9 mouse cellular contexts compared by ENCODE assay signal in genomic region chr15:103513621-103514031, GRCm38 (mm10). TPM values are rescaled to one million over a fixed set of nuclear protein-coding genes. Genes with fewer than 3 reads are reported as not detected.
A peak's percentile ranks its signal among the peaks of the same experiment; 100 is the strongest.
DNase-seq lines count a peak whose midpoint lies in the region; ATAC-seq and TF ChIP-seq lines count a peak whose summit lies in the region.
"Had no signal": no experiment of that assay in that cellular context is flagged by ENCODE, and none has a peak within 500 bp of the region (broad histone marks: within the 10 kb centered on the region; RNA-seq: fewer than 3 reads in every experiment).

No protein-coding gene starts in this region.

- no peak for TF ChIP-seq CTCF in thymus, adult 2 months (IDR thresholded peaks at IDR 0.05; ENCODE audit: borderline replicate concordance, control insufficient read depth, extremely low read depth, insufficient read depth, low read length, poor library complexity)

- H3K9me3 ChIP-seq in heart, embryonic 14.5 days (ENCODE audit: control insufficient read depth, low read length), result no peaks in the 10 kb centered on the region
- H3K9me3 ChIP-seq in hindbrain, embryonic 12.5 days (replicated peaks), result no peaks in the 10 kb centered on the region
- no peaks in the 10 kb centered on the region for H3K9me3 ChIP-seq in midbrain, embryonic 12.5 days

- H3K4me3 ChIP-seq in heart, embryonic 14.5 days (ENCODE audit: control insufficient read depth in 1 of 2, insufficient read depth in 1 of 2, low read depth in 1 of 2, low read length in 2 of 2), result peak overlapping the region in 1 of 2 experiments; percentile 40; a peak in 2 of 4 replicates
- no peak overlapping the region for H3K4me3 ChIP-seq in hindbrain, embryonic 12.5 days
- 0 out of 2 replicates have a peak overlapping the region, but pooled peaks have one; percentile 33 for H3K4me3 ChIP-seq in midbrain, embryonic 12.5 days
- no peak overlapping the region for H3K4me3 ChIP-seq in thymus, adult 2 months (ENCODE audit: control insufficient read depth, insufficient read depth, low read length)

- no peak for ATAC-seq in heart, embryonic 14.5 days (ENCODE audit: insufficient number of reproducible peaks, insufficient read depth, low FRiP score, low read depth)
- peak; percentile 60 for ATAC-seq in hindbrain, embryonic 12.5 days (ENCODE audit: low FRiP score)
- peak; percentile 50 for ATAC-seq in midbrain, embryonic 12.5 days (ENCODE audit: low FRiP score, low read depth)

- H3K36me3 ChIP-seq in heart, embryonic 14.5 days (ENCODE audit: control insufficient read depth, insufficient read depth, low read length), result no peaks in the 10 kb centered on the region
- peaks cover 2% of the 10 kb centered on the region; the same call in 1 of the 2 replicates for H3K36me3 ChIP-seq in hindbrain, embryonic 12.5 days
- no peaks in the 10 kb centered on the region for H3K36me3 ChIP-seq in midbrain, embryonic 12.5 days
- no peaks in the 10 kb centered on the region for H3K36me3 ChIP-seq in thymus, adult 2 months (ENCODE audit: control insufficient read depth, insufficient read depth, low read length)

- no peak overlapping the region for H3K27ac ChIP-seq in heart, embryonic 14.5 days (replicated peaks in 1 of 2; ENCODE audit: control insufficient read depth in 1 of 2, insufficient read depth in 1 of 2, low read depth in 2 of 2, low read length in 2 of 2)
- peak overlapping the region; percentile 75 for H3K27ac ChIP-seq in hindbrain, embryonic 12.5 days
- peak overlapping the region; percentile 63 for H3K27ac ChIP-seq in midbrain, embryonic 12.5 days (replicated peaks)
- no peak overlapping the region for H3K27ac ChIP-seq in thymus, adult 2 months (ENCODE audit: control insufficient read depth, insufficient read depth, low read length)

- 6% methylated on average over 7 of the region's 7 CpGs for WGBS in heart, embryonic 14.5 days
- 6% methylated on average over 7 of the region's 7 CpGs for WGBS in hindbrain, embryonic 12.5 days
- WGBS in midbrain, embryonic 12.5 days, result 8% methylated on average over 7 of the region's 7 CpGs
- WGBS in thymus, adult 2 months, result 69% methylated on average over 7 of the region's 7 CpGs

- peak overlapping the region; percentile 76 for H3K4me2 ChIP-seq in heart, embryonic 14.5 days (ENCODE audit: low read length)
- peak overlapping the region; percentile 49 for H3K4me2 ChIP-seq in hindbrain, embryonic 12.5 days (replicated peaks)
- peak overlapping the region; percentile 51 for H3K4me2 ChIP-seq in midbrain, embryonic 12.5 days (replicated peaks)

- peaks cover 14 to 18% of the 10 kb centered on the region in 2 experiments for H3K4me1 ChIP-seq in heart, embryonic 14.5 days (ENCODE audit: control insufficient read depth in 2 of 2, insufficient read depth in 2 of 2, low read length in 2 of 2)
- H3K4me1 ChIP-seq in hindbrain, embryonic 12.5 days, result peaks cover 36% of the 10 kb centered on the region
- H3K4me1 ChIP-seq in midbrain, embryonic 12.5 days, result peaks cover 60% of the 10 kb centered on the region
- 0 out of 2 replicates have a peak, but pooled peaks cover 2% of the 10 kb centered on the region for H3K4me1 ChIP-seq in thymus, adult 2 months (replicated peaks; ENCODE audit: control insufficient read depth, insufficient read depth, low read length)

- H3K27me3 ChIP-seq in heart, embryonic 14.5 days (ENCODE audit: control insufficient read depth, insufficient read depth, low read length), result no peaks in the 10 kb centered on the region
- no peaks in the 10 kb centered on the region for H3K27me3 ChIP-seq in hindbrain, embryonic 12.5 days
- no peaks in the 10 kb centered on the region for H3K27me3 ChIP-seq in midbrain, embryonic 12.5 days
- H3K27me3 ChIP-seq in thymus, adult 2 months (ENCODE audit: control insufficient read depth, insufficient read depth, low read length), result no peaks in the 10 kb centered on the region
- H3K27me3 ChIP-seq: CH12.LX had no signal

- no peak for DNase-seq in heart, postnatal 14 days
- DNase-seq in cerebellum, adult 8-10 months, result peak; percentile 26
- no peak for DNase-seq in thymus, adult 2 months
- no peak for DNase-seq in adrenal gland, postnatal 25 days
- DNase-seq in layer of hippocampus, adult 9-11 months, result no peak

- no peak for TF ChIP-seq POLR2A in thymus, adult 2 months (IDR thresholded peaks at IDR 0.05; ENCODE audit: control insufficient read depth, extremely low read depth, insufficient read depth, low read length, poor library complexity)

- intact Hi-C loops in heart, postnatal 14 days (cut with DNase I), result no loop called here

- H3K9ac ChIP-seq in heart, embryonic 14.5 days (ENCODE audit: low read length), result no peak overlapping the region
- peak overlapping the region; percentile 15; the same call in 1 of the 2 replicates for H3K9ac ChIP-seq in hindbrain, embryonic 12.5 days
- H3K9ac ChIP-seq in midbrain, embryonic 12.5 days (replicated peaks), result no peak overlapping the region

RNA-seq across cellular contexts. Expression of gene Pde1b, which starts 10.8 kb away (rescaled TPM):
- polyA plus RNA-seq in heart, embryonic 14.5 days (2014; fragmentation: Nextera tagmentation; extraction: Ambion mirVana), result 3.6 and 3.7 TPM in 2 replicates
- 1 to 10 TPM; 2.0 TPM for total RNA-seq in heart, postnatal 14 days (2021)
- 51.6 and 54.2 TPM in 2 replicates for polyA plus RNA-seq in hindbrain, embryonic 12.5 days (2016; fragmentation: Nextera tagmentation; extraction: Ambion mirVana)
- polyA plus RNA-seq in midbrain, embryonic 12.5 days (2016; fragmentation: Nextera tagmentation; extraction: Ambion mirVana), result 47.8 and 48.7 TPM in 2 replicates
- polyA plus RNA-seq in thymus, adult 2 months (2012; rRNA removed), result 28.0 and 33.4 TPM in 2 replicates
- 5.2 and 8.1 TPM in 2 replicates for total RNA-seq in adrenal gland, postnatal 25 days (2021)

RNA-seq across cellular contexts. Expression of gene Ppp1r1a, which starts 24.2 kb away (rescaled TPM):
- polyA plus RNA-seq in heart, embryonic 14.5 days (2014; fragmentation: Nextera tagmentation; extraction: Ambion mirVana), result 77.9 and 87.1 TPM in 2 replicates
- total RNA-seq in heart, postnatal 14 days (2021), result 10 to 100 TPM in 1 of 2 experiments, 1 to 10 TPM in 1; 9.6 to 10.8 TPM
- 55.2 and 56.1 TPM in 2 replicates for polyA plus RNA-seq in hindbrain, embryonic 12.5 days (2016; fragmentation: Nextera tagmentation; extraction: Ambion mirVana)
- 66.3 and 66.7 TPM in 2 replicates for polyA plus RNA-seq in midbrain, embryonic 12.5 days (2016; fragmentation: Nextera tagmentation; extraction: Ambion mirVana)
- 4.4 and 6.6 TPM in 2 replicates for polyA plus RNA-seq in thymus, adult 2 months (2012; rRNA removed)
- total RNA-seq in adrenal gland, postnatal 25 days (2021), result 9.2 and 10.1 TPM in 2 replicates
- total RNA-seq: CH12.LX had no signal

RNA-seq across cellular contexts. Expression of gene Glycam1, which starts 51.3 kb away (rescaled TPM):
- polyA plus RNA-seq in heart, embryonic 14.5 days (2014; fragmentation: Nextera tagmentation; extraction: Ambion mirVana), result not detected in 2 replicates
- not detected for total RNA-seq in heart, postnatal 14 days (2021)
- polyA plus RNA-seq in hindbrain, embryonic 12.5 days (2016; fragmentation: Nextera tagmentation; extraction: Ambion mirVana), result not detected in 2 replicates
- polyA plus RNA-seq in midbrain, embryonic 12.5 days (2016; fragmentation: Nextera tagmentation; extraction: Ambion mirVana), result not detected in 2 replicates
- polyA plus RNA-seq in thymus, adult 2 months (2012; rRNA removed), result 32.0 TPM in 1 of 2 replicates, not detected in the other
- total RNA-seq in adrenal gland, postnatal 25 days (2021), result not detected in 2 replicates
- total RNA-seq: CH12.LX had no signal

Comparison
In these comparisons a context has a peak if more than half of its experiments do, and no peak if none do; other contexts are left out.
1. H3K27ac ChIP-seq: peak in hindbrain, embryonic 12.5 days (single experiment) and midbrain, embryonic 12.5 days (single experiment); none in heart, embryonic 14.5 days (0 of 2) and thymus, adult 2 months (single experiment).
2. Peak in every context shown above with its lines, with median percentiles within 50 percentile points of each other: H3K4me2 ChIP-seq.